Mouse (Mus musculus): ENCODE measurements around the gene Wdr72. TPM values are rescaled to one million over a fixed set of nuclear protein-coding genes. Genes with fewer than 3 reads are reported as not detected.
A peak's percentile ranks its signal among the peaks of the same experiment; 100 is the strongest.

Gene Wdr72
- polyA plus RNA-seq, 1 experiment from 2014 or later, result 0.37 TPM

GRCm38 (mm10) chr9:74145203-74145602 lies 35.0 kb downstream of the Wdr72 start:
- WGBS, result 94% methylated on average over 4 of the region's 4 CpGs
- DNase-seq (ENCODE audit: low spot score), result no peak
- H3K27me3 ChIP-seq (ENCODE audit: insufficient read depth, poor library complexity, severe bottlenecking), result peaks cover 8% of the 10 kb centered on the region
- H3K9me3 ChIP-seq, result no peaks in the 10 kb centered on the region
- no peaks in the 10 kb centered on the region for H3K36me3 ChIP-seq
- H3K4me3 ChIP-seq, result no peak overlapping the region
- peaks cover 16% of the 10 kb centered on the region; the same call in 1 of the 2 replicates for H3K4me1 ChIP-seq (replicated peaks)
- H3K27ac ChIP-seq, result no peak overlapping the region

- no peaks in the 10 kb centered on the region for H3K36me3 ChIP-seq
Measured at GRCm38 (mm10) chr9:74148306-74148705, 38.1 kb downstream of the Wdr72 start.

GRCm38 (mm10) chr9:74160361-74160933 lies 50.3 kb downstream of the Wdr72 start:
- Histone ChIP-seq H3K9me3 (no peaks in the 10 kb centered on the region), H3K4me1 (replicated peaks) (peaks cover 34% of the 10 kb centered on the region), H3K27ac (peak overlapping the region; percentile 83), H3K4me3 (no peak overlapping the region), H3K36me3 (no peaks in the 10 kb centered on the region), H3K27me3 (ENCODE audit: insufficient read depth, poor library complexity, severe bottlenecking) (no peaks in the 10 kb centered on the region)
- 51% methylated on average over 11 of the region's 11 CpGs for WGBS
- DNase-seq (ENCODE audit: low spot score), result peak; percentile 25

More at GRCm38 (mm10) chr9:74148306-74148705, 38.1 kb downstream of the Wdr72 start:
- no peak overlapping the region for H3K4me3 ChIP-seq
- H3K27me3 ChIP-seq (ENCODE audit: insufficient read depth, poor library complexity, severe bottlenecking), result peaks cover 8% of the 10 kb centered on the region
- 42% methylated on average over 8 of the region's 8 CpGs for WGBS
- H3K9me3 ChIP-seq, result no peaks in the 10 kb centered on the region
- no peak for DNase-seq (ENCODE audit: low spot score)
- peaks cover 10% of the 10 kb centered on the region; the same call in 1 of the 2 replicates for H3K4me1 ChIP-seq (replicated peaks)
- no peak overlapping the region for H3K27ac ChIP-seq

- no peaks in the 10 kb centered on the region for H3K36me3 ChIP-seq
- H3K27ac ChIP-seq, result no peak overlapping the region
- no peak for DNase-seq (ENCODE audit: low spot score)
- H3K9me3 ChIP-seq, result no peaks in the 10 kb centered on the region
- no peaks in the 10 kb centered on the region for H3K27me3 ChIP-seq (ENCODE audit: insufficient read depth, poor library complexity, severe bottlenecking)
- H3K4me3 ChIP-seq, result no peak overlapping the region
- WGBS, result 92% methylated on average over 2 of the region's 2 CpGs
- H3K4me1 ChIP-seq (replicated peaks), result peaks cover 34% of the 10 kb centered on the region
Measured at GRCm38 (mm10) chr9:74165697-74166096, 55.5 kb downstream of the Wdr72 start.

- 0 out of 2 replicates have a peak, but pooled peaks cover 6% of the 10 kb centered on the region for H3K4me1 ChIP-seq (replicated peaks)
- H3K4me3 ChIP-seq, result no peak overlapping the region
- H3K27me3 ChIP-seq (ENCODE audit: insufficient read depth, poor library complexity, severe bottlenecking), result no peaks in the 10 kb centered on the region
- no peaks in the 10 kb centered on the region for H3K9me3 ChIP-seq
- H3K36me3 ChIP-seq, result no peaks in the 10 kb centered on the region
- H3K27ac ChIP-seq, result no peak overlapping the region
- DNase-seq (ENCODE audit: low spot score), result no peak
- 75% methylated on average over 6 of the region's 6 CpGs for WGBS
Measured at GRCm38 (mm10) chr9:74169904-74170303, 59.7 kb downstream of the Wdr72 start.

DNA sequence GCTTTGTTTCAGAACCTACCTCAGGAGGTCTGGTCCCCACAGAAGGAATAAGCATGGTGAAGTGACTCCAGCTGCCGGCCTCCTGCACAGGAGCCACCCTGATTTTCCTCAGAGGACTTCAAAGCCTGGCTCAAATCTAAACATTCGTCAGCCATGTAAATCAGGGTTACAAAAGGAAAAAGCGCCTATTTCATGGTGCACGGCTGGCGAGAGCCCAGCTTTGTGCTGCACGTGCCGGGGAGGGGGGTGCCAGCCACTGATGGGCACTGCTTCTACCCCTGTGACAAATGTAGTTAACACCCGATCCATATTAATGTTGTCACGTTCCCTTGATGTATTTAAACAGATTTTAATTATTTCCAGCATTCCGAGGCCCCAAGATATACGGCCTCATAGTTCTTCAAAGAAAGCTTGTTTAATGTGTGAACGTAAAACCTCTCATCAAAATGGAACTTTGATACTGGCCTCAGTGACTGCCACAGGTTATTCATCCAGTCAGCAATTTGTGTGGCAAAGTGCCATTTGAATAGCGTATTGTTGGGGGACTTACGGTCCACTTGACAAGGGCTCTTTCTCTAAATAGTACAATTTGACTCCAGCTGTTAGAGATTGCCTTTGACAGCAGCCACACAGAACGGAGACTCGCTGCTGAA lies 76.7 kb downstream of the Wdr72 start:
- H3K9me3 ChIP-seq, result no peaks in the 10 kb centered on the region
- H3K36me3 ChIP-seq, result no peaks in the 10 kb centered on the region
- peak overlapping the region; percentile 30 for H3K4me3 ChIP-seq
- peaks cover 28% of the 10 kb centered on the region for H3K4me1 ChIP-seq (replicated peaks)
- H3K27me3 ChIP-seq (ENCODE audit: insufficient read depth, poor library complexity, severe bottlenecking), result peaks cover 79% of the 10 kb centered on the region
- WGBS, result 20% methylated on average over 16 of the region's 16 CpGs
- H3K27ac ChIP-seq, result peak overlapping the region; percentile 31
- DNase-seq (ENCODE audit: low spot score), result peak; percentile 62

- Histone ChIP-seq H3K9me3 (no peaks in the 10 kb centered on the region), H3K27ac (0 out of 2 replicates have a peak overlapping the region, but pooled peaks have one; percentile 31), H3K27me3 (ENCODE audit: insufficient read depth, poor library complexity, severe bottlenecking) (peaks cover 78% of the 10 kb centered on the region), H3K36me3 (no peaks in the 10 kb centered on the region), H3K4me3 (peak overlapping the region; percentile 30), H3K4me1 (replicated peaks) (peaks cover 28% of the 10 kb centered on the region)
- WGBS, result 35% methylated on average over 8 of the region's 8 CpGs
- DNase-seq (ENCODE audit: low spot score), result peak; percentile 38
Measured at GRCm38 (mm10) chr9:74187401-74188029, 77.4 kb downstream of the Wdr72 start.

- no peak for DNase-seq (ENCODE audit: low spot score)
- Histone ChIP-seq H3K4me1 (replicated peaks) (0 out of 2 replicates have a peak, but pooled peaks cover under 1% of the 10 kb centered on the region), H3K9me3 (no peaks in the 10 kb centered on the region), H3K27ac (no peak overlapping the region), H3K36me3 (no peaks in the 10 kb centered on the region), H3K27me3 (ENCODE audit: insufficient read depth, poor library complexity, severe bottlenecking) (peaks cover 28% of the 10 kb centered on the region), H3K4me3 (no peak overlapping the region)
- WGBS, result 87% methylated on average over 2 of the region's 2 CpGs
Measured at GRCm38 (mm10) chr9:74194898-74195297, 84.7 kb downstream of the Wdr72 start.

DNA sequence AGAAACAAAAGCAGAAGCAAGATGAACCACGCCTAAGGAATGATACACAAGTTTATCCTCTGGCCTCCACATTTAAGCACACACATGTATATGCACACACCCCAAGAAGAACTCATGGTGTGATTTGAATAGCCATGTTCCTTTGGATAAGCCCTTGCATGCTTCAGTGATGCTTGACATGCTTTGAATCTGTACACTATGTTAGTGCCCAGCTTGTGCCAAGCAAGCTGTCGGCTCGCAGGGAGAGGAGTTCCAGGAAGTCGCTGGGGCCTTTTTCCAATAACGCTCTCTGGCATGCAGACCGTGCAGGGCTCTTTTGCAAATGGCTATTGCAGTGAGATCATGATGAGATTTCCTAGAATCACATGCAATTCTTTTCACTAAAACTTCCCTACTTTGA lies 118.1 kb downstream of the Wdr72 start:
- Histone ChIP-seq H3K9me3 (no peaks in the 10 kb centered on the region), H3K27me3 (ENCODE audit: insufficient read depth, poor library complexity, severe bottlenecking) (no peaks in the 10 kb centered on the region), H3K4me1 (replicated peaks) (peaks cover 5% of the 10 kb centered on the region; the same call in 1 of the 2 replicates), H3K36me3 (no peaks in the 10 kb centered on the region), H3K4me3 (no peak overlapping the region), H3K27ac (no peak overlapping the region)
- DNase-seq (ENCODE audit: low spot score), result no peak
- WGBS, result 86% methylated on average over 6 of the region's 6 CpGs

DNA sequence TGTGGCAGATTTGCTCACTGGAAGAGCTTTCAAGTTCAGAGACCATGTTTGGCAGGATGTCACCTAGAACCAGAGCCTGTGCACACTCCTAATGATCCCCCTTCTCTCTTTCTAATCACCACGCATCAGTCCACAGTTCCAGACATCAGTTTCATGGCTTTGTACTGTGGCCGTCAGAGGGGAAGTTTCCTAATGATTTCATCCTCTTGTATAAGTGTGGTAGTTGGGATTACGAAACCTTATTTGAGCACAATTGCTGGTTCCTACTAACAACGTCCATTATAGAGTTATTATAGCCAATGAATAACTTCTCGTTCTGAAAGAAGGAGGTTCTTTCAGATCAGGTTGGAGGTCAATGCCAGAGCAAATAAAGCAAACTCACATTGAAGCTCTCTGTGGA lies 131.1 kb downstream of the Wdr72 start:
- Histone ChIP-seq H3K36me3 (no peaks in the 10 kb centered on the region), H3K4me3 (no peak overlapping the region), H3K9me3 (no peaks in the 10 kb centered on the region), H3K27me3 (ENCODE audit: insufficient read depth, poor library complexity, severe bottlenecking) (no peaks in the 10 kb centered on the region), H3K27ac (no peak overlapping the region), H3K4me1 (replicated peaks) (no peaks in the 10 kb centered on the region)
- no peak for DNase-seq (ENCODE audit: low spot score)
- WGBS, result 85% methylated on average over 5 of the region's 5 CpGs

GRCm38 (mm10) chr9:74248084-74248483 lies 137.9 kb downstream of the Wdr72 start:
- Histone ChIP-seq H3K4me3 (no peak overlapping the region), H3K36me3 (no peaks in the 10 kb centered on the region), H3K9me3 (no peaks in the 10 kb centered on the region), H3K27ac (0 out of 2 replicates have a peak overlapping the region, but pooled peaks have one; percentile 40), H3K27me3 (ENCODE audit: insufficient read depth, poor library complexity, severe bottlenecking) (no peaks in the 10 kb centered on the region), H3K4me1 (replicated peaks) (peaks cover 41% of the 10 kb centered on the region)
- no peak for DNase-seq (ENCODE audit: low spot score)
- WGBS, result 88% methylated on average over 4 of the region's 4 CpGs

DNA sequence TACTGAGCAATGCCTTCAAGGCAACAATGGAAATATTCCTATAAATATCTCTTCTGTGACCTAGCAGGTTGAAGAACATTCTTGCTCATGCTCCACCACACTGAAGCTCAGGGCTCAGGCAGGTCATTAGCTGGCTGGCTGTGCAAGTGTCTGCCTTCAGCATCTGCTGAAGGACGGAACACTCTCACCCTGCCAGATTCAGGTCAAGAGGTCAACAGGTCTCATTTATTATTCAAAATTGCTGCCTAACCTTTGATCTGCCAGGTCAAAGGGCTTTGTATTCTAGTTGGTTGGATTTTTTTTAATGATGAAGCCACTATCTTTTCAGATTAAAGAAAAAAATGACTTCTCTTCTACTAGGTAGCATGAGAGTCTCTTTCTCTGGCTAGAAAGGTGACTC lies 139.3 kb downstream of the Wdr72 start:
- peak; percentile 33 for DNase-seq (ENCODE audit: low spot score)
- H3K4me3 ChIP-seq, result no peak overlapping the region
- WGBS, result 8% methylated on average over 1 of the region's 1 CpGs

GRCm38 (mm10) chr9:74250522-74250921 lies 140.4 kb downstream of the Wdr72 start:
- WGBS, result 22% methylated on average over 1 of the region's 1 CpGs

More for the DNA sequence above, 139.3 kb downstream of the Wdr72 start:
- Histone ChIP-seq H3K9me3 (no peaks in the 10 kb centered on the region), H3K27me3 (ENCODE audit: insufficient read depth, poor library complexity, severe bottlenecking) (no peaks in the 10 kb centered on the region), H3K36me3 (no peaks in the 10 kb centered on the region), H3K27ac (no peak overlapping the region), H3K4me1 (replicated peaks) (peaks cover 41% of the 10 kb centered on the region)

More at GRCm38 (mm10) chr9:74250522-74250921, 140.4 kb downstream of the Wdr72 start:
- no peak overlapping the region for H3K4me3 ChIP-seq
- peaks cover 41% of the 10 kb centered on the region for H3K4me1 ChIP-seq (replicated peaks)
- H3K36me3 ChIP-seq, result no peaks in the 10 kb centered on the region
- H3K27me3 ChIP-seq (ENCODE audit: insufficient read depth, poor library complexity, severe bottlenecking), result no peaks in the 10 kb centered on the region
- no peaks in the 10 kb centered on the region for H3K9me3 ChIP-seq
- peak overlapping the region; percentile 24; the same call in 1 of the 2 replicates for H3K27ac ChIP-seq
- peak; percentile 17 for DNase-seq (ENCODE audit: low spot score)
